Mouse (Mus musculus) lung, adult 2 months (tissue): ENCODE measurements around the gene Tmed1.

ENCODE experiments used
- CTCF ChIP-seq: fragments of 200-500 bp; IDR thresholded peaks from 2 replicates; pipeline ENCODE4 v1.5.1; 2011; ENCODE audit warnings: mild to moderate bottlenecking, low read length, control low read depth; ENCODE audit not compliant: insufficient read depth
- POLR2A ChIP-seq: fragments of 200-500 bp; IDR thresholded peaks from 2 replicates; pipeline ENCODE4 v1.6.1; 2011; ENCODE audit warnings: low read depth, mild to moderate bottlenecking, control low read depth, low read length, borderline replicate concordance; ENCODE audit errors: extremely low read depth

DNA sequence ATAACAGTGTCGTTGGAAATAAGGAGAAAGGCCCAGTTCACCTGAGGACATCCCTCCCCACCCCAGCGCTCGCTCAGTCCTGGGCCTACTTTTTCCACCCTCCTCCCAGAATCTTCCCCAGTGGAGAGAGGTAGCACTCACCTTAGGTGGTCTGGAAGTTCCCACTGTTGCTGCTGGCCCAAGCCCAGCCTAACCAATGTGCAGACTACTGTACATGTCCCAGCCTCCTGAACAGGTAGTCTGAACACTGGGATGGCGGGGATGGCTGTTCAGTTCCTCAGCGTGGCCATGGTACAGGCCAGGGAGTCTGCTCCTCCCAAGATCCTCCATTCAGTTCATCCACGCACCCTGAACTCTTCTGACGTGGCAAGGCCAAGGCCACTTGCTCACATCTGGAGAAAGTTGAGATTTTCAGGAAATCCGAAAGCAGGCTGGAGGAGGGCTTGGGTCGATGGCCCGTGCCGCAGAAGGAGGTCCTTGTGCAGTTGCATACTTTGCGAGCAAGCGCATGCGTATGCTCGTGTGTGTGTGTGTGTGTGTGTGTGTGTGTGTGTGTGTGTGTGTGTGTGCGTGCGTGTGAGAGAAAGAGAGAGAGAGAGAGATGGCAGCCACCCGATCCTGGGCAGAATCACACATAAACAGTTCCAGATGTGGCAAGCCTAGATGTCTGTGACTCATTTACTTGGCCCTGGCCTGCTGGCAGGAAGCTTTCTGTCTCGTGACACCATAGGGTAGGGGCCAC is 13.6 kb downstream of the Tmed1 start:
- TF ChIP-seq CTCF (no peak), POLR2A (no peak)
